Mouse (Mus musculus): ENCODE measurements around the gene Pias3. TPM values are rescaled to one million over a fixed set of nuclear protein-coding genes. Genes with fewer than 3 reads are reported as not detected.
"Not testable (repeated sequence)": the region's sequence is repeated elsewhere in the genome, so short reads cannot be mapped to it uniquely, and the experiment has no call there.

The Pias3 gene
- total RNA-seq, 2 experiments from 2014 or later: 17.6 to 22.7 TPM

- intact Hi-C loops (cut with DNase I): no loop called here
- no peak for DNase-seq (ENCODE audit: low spot score in 2 of 2)
Observed at GRCm38 (mm10) chr3:96683496-96683895, 12.7 kb upstream of the Pias3 start.

- DNase-seq (ENCODE audit: low spot score in 2 of 2): no peak
- intact Hi-C loops (cut with DNase I): no loop called here
Observed at GRCm38 (mm10) chr3:96684151-96684821, 11.9 kb upstream of the Pias3 start.

DNA sequence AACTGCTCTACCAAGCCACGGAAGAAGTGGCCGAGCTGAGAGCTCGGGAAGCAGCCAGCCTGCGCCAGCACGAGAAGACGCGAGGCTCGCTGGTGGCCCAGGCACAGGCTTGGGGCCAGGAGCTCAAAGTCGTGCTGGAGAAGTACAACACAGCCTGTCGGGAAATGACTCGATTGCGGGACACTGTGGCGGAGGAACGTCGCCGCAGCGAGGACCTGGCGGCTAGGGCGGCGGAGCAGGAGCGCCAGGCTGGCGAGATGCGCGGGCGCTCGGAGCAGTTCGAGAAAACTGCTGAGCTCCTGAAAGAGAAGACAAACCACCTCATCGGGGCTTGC, 11.4 kb upstream of the Pias3 start:
- intact Hi-C loops (cut with DNase I): no loop called here
- no peak for DNase-seq (ENCODE audit: low spot score in 2 of 2)

DNA sequence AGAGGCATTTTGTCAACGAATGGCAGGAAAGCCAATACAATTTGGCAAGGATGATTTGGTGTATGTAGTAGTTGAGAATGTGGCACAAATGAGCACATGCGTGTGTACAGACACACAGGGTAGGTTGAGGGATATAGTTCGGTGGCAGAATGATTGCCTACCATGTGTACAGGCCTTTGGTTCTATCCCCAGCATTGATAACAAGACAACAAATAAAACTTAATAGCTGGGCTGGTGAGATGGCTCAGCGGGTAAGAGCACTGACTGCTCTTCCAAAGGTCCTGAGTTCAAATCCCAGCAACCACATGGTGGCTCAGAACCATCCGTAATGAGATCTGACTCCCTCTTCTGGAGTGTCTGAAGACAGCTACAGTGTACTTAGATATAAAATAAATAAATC, 10.1 kb upstream of the Pias3 start:
- intact Hi-C loops (cut with DNase I); DNase-seq (ENCODE audit: low spot score in 2 of 2): not testable (repeated sequence)

DNA sequence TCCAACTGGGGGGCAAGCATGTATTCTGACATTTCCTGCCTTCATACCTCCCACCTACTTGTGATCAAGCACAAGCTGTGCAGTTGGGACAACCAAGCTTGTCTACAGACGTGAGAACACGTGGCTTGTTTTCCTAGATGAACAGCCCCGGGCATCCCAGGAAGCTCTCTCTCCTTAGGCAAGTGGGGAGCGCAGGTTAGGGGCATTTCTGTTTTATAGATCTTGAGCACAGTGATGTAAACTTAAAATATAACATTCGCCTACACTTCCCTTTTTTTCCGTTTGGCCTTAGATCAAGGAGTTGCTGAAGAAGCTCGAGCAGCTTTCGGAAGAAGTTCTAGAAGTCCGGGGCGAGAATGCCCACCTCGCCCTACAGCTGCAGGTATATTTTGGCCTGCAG, 7.3 kb upstream of the Pias3 start:
- no peak for DNase-seq (ENCODE audit: low spot score in 2 of 2)
- intact Hi-C loops (cut with DNase I): no loop called here

- intact Hi-C loops (cut with DNase I): no loop called here
- DNase-seq (ENCODE audit: low spot score in 2 of 2): no peak
Observed at GRCm38 (mm10) chr3:96690298-96690697, 5.9 kb upstream of the Pias3 start.

- intact Hi-C loops (cut with DNase I): no loop called here
- no peak for DNase-seq (ENCODE audit: low spot score in 2 of 2)
Observed at GRCm38 (mm10) chr3:96692506-96692905, 3.7 kb upstream of the Pias3 start.

DNA sequence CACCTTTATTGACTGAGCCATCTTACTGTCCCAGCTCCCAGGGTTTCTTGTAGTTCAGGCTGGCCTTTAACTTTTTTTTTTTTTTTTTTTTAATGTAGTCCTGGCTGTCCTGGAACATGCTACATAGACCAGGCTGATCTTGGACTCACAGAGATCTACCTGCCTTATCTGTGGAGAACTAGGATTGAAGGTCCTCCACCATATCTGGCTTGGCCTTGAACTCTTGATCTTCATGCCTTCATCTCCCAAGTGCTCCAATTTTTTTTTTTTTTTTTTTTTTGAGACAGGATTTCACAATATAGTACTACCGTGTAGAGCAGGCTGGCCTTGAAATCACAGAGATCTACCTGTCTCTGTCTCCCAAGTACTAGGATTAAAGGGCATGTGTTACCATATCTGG, 2.6 kb upstream of the Pias3 start:
- intact Hi-C loops (cut with DNase I): no loop called here
- DNase-seq (ENCODE audit: low spot score in 2 of 2): no peak

GRCm38 (mm10) chr3:96696766-96697732, 865 bp downstream of the Pias3 start:
- intact Hi-C loops (cut with DNase I): no loop called here

GRCm38 (mm10) chr3:96698993-96699690, 3.0 kb downstream of the Pias3 start:
- DNase-seq (ENCODE audit: low spot score in 2 of 2): no peak
- intact Hi-C loops (cut with DNase I): no loop called here

More at GRCm38 (mm10) chr3:96696766-96697732, 865 bp downstream of the Pias3 start:
- DNase-seq (ENCODE audit: low spot score in 2 of 2): peak; percentile 68 to 73

GRCm38 (mm10) chr3:96700376-96700775, 4.2 kb downstream of the Pias3 start:
- intact Hi-C loops (cut with DNase I): no loop called here
- no peak for DNase-seq (ENCODE audit: low spot score in 2 of 2)

DNA sequence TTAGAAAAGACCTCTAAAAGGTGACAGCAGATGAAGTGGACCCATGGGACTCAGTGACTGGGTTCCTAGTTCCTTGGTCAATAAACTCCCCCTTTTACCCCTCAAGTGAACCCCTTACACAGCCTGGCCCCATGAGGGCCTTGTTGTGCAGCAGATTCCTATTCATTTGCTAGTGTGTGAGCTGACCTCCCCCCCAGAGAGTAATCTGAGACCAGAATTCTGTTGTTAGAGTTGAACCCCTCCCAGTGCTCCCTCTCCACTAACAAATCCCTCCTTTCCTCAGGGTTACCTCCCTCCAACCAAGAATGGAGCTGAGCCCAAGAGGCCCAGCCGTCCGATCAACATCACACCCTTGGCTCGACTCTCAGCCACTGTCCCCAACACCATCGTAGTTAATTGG, 4.8 kb downstream of the Pias3 start:
- intact Hi-C loops (cut with DNase I): no loop called here

GRCm38 (mm10) chr3:96704778-96705177, 8.6 kb downstream of the Pias3 start:
- DNase-seq (ENCODE audit: low spot score in 2 of 2): no peak
- intact Hi-C loops (cut with DNase I): loop anchor here (5.0 kb wide), 1 partner anchor 157 kb away; no protein-coding TSS in a partner anchor

More for the DNA sequence above, 4.8 kb downstream of the Pias3 start:
- DNase-seq (ENCODE audit: low spot score in 2 of 2): no peak

DNA sequence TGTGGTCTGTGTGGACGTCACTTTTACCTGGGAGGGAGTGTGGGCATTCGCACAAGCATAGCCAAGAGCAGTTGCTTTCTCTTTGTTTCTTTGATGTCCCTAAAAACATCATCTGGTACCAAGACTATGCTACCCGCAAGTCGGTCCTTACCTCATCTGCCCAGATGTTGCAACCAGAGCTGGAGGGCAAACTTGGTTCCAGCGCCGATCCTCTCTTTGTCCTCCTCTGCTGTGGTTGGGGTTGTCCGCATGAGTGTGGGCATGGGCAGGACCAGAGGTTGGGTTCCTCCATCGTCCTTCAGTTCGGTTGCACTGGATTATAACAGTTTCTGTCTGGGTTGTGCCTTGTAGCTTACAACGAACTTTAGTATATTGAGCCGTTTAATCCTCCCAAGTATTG, 10.0 kb downstream of the Pias3 start:
- no peak for DNase-seq (ENCODE audit: low spot score in 2 of 2)
- intact Hi-C loops (cut with DNase I): loop anchor here (5.0 kb wide), 1 partner anchor 159 kb away; no protein-coding TSS in a partner anchor

DNA sequence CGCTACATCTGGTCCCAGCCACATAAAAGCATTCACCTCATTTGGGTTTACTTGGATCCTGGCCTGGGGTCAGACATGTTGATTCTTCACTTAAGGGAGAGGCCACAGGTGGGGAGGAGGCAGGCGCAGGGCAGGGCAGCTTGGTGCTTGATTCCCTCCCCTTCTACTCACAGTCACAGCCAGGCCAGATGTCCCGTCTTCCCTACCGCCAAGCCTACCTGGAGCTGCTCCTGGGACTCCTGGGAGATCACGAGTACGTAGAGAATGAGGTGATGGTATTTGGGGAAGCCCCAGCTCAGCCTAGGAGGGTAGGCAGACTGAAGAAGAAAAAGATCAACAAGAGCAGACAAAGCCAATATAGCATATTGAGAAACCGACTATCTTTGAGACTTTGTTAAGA, 10.8 kb downstream of the Pias3 start:
- no peak for DNase-seq (ENCODE audit: low spot score in 2 of 2)
- intact Hi-C loops (cut with DNase I): loop anchor here (5.0 kb wide), 1 partner anchor 160 kb away; no protein-coding TSS in a partner anchor

DNA sequence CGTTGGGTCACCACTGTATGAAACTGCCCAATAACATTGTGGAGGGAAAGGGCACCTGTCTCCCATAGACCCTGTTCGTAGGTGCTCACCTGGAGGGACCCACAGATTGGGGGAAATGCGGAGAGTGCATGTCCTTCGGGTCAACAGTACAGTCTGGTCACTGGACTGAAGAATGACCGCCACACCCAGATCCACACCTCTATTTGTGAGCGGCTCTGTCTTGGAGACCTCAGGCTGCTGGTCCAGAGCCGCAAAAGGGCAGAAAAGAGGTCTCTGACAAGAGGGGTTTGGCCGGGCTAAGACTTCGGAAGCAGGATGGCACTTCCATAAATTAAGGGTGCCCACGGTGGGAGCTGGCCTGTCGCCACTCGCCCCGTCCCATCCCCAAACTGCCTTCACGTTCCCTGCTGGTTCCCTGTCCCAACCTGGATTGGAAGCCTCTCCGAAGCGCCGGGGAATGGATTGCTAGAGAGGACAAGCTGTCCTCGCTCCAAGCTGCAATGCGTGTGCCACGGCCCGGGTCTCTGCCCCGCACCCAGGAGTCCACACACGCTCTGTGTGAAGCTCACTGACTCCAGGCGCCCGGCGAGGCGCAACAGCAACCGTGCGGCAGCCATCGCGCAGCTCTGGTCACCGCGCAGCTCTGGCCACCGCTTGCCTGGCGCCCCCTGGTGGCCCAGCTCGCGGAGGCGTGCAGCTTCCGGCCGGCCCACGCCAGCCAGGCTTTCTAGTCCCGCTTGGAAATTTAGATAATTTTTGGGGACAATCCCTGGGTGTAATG, 11.9 kb downstream of the Pias3 start, which contains the start of gene Nudt17:
Nudt17 (minus strand) TSS at position 660 of the 781 bp plus-strand sequence.
- peak; percentile 79 to 84 for DNase-seq (ENCODE audit: low spot score in 2 of 2)
- intact Hi-C loops (cut with DNase I): loop anchor here (5.0 kb wide), 1 partner anchor 161 kb away; no protein-coding TSS in a partner anchor

- intact Hi-C loops (cut with DNase I): loop anchor here (5.0 kb wide), 1 partner anchor 161 kb away; no protein-coding TSS in a partner anchor
- DNase-seq (ENCODE audit: low spot score in 2 of 2): no peak
Observed at GRCm38 (mm10) chr3:96708684-96709064, 12.5 kb downstream of the Pias3 start.

- no peak for DNase-seq (ENCODE audit: low spot score in 2 of 2)
- intact Hi-C loops (cut with DNase I): no loop called here
Observed at GRCm38 (mm10) chr3:96714286-96714685, 18.1 kb downstream of the Pias3 start.

DNA sequence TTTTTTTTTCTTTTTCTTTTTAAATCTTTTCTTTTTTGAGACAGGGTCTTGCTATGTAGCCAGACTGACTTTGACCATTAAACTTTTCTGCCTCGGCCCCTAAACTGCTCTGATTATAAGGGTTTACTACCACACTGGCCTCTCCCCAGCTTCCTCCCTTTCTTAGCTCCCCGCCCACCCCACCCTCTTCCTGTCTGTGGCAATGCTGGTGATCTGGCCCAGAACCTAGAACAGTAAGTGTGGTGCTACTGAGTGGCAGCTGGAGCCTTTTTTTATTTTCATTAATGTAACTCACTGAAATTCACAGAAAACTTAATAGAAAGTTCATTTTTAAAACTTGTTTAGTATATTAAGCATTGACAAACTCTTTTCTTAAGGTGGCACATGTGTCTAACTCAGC, 19.7 kb downstream of the Pias3 start:
- intact Hi-C loops (cut with DNase I): no loop called here
- no peak for DNase-seq (ENCODE audit: low spot score in 2 of 2)

Data from left cerebral cortex, postnatal 14 days (tissue).